Mouse (Mus musculus) CD4-positive, CD25-positive, alpha-beta regulatory T cell, adult 9 weeks (primary cell): ENCODE data around the gene Vps29. TPM values are rescaled to one million over a fixed set of nuclear protein-coding genes. Genes with fewer than 3 reads are reported as not detected.

Source experiments
- polyA plus RNA-seq: library from polyadenylated mRNA; unstranded; fragments of 100-300 nt; shearing (Covaris generic); gene quantifications from one replicate; pipeline ENCODE4 v1.2.1, GENCODE M21; 2017

Gene Vps29
- polyA plus RNA-seq: 158 TPM

DNA sequence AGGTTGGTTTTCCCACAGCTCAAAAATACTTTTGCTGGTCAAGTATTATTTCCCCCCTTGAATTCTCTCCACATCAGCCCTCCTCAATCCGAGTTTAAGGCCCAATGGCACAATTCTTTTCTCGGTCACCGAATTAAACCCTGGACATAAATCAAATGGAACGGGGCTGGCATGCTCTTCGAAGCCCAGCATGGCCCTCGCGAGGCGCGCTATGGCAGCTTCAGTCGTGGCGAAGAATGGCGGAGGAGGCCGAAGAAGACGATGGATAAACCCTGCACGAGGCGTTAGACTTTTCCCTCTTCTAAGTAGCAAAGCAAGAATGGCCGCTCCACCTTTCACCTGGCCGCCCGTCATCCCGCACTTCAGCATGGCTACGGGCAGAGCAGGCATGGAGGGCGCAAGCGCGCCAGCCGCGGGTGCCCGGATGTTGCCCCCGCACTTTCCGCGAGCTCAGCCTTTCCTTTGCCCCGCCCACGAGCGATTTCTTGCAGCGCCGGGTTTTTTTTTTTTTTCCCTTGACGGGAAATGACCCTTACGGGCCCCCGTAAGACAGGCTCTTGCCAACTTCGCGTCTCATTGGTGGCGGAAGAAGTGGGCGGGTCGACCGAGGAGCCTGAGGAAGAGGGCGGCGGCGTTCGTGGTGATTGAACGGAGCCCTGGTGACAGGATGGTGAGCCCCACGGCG, at the start of gene Vps29, which contains the start of gene Rad9b:
Vps29 (plus strand) TSS at position 563 of the 685 bp plus-strand sequence.
Rad9b (minus strand) TSS at position 427 of the 685 bp plus-strand sequence.

DNA sequence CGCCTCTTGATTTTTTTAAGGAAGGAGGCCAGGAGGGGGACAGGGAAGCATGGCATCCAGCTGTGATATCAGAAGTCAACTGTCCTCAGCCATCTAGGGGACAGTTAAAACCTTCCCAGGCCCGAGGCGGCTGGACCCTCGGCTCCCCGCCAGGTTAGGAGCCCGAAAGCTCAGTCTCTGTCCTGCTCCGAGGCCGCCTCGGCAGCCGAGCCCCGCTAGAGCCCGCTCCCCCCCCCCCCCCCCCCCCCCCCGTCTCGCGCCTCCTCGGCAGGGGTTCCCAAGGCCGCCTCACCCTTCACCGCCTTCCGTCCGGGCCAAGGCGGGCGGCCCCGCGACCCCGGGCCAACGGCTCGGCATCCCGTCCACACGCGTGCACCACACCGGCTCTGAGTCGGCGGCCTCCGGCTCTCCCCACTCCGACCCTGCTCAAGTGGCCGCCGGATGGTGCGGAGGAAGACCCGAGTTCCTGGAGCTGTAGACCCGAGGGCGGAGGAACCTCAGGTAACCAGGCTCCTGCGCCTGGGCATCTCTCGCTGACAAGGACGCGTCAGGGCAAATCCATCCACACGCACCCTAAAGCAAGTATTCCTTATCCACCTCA, 17.5 kb downstream of the Vps29 start, which contains the start of gene Gpn3:
Gpn3 (plus strand) TSS at position 286 of the 601 bp plus-strand sequence.

DNA sequence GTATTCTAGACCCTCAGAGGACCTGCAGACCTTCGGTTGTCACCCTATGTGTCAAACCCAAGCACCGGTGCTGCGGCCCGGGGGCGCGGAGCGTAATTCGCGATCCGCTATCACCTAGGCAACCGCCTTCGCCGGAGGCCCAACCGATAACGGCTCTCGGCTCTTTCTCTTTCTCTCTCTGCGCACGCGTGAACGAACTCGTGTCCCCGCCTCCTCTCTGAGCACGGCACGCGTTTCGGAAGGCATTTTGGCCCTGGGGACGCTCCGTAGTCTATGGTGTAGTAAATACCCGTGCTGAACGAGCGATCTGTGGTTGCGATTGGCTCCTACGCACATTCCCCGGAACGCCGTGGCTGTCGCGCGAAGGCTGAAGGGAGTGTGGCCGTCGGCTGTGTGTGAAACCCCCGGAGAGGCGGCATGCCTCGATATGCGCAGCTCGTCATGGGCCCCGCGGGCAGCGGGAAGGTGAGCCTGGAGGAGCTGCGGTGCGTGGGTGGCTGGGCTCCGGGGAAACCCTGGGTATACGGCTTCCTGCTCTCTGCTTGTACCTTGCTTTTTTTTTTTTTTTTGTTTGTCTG, 18.1 kb downstream of the Vps29 start, which contains the start of gene Fam216a:
Fam216a (minus strand) TSS at position 173 of the 578 bp plus-strand sequence.

DNA sequence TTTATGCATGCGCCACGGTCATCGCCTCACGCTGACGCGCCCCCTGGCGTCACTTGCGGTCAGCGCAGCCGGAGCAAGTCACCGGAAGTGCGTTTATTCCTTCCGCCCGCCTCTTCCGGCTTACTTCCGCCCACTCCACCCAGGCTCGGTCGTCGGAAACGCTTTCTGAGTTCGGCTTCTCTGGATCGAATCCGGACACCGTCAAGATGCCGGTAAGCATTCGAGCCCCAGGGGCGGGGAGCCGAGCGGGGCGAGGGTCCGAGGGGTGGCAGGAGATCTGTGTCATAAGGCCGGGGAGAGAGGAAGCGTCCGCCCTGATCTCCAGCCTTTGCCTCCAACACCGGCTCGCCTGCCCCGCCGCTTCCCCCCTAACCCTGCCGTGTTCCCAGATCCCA, 37.6 kb downstream of the Vps29 start, which contains the start of gene Arpc3:
Arpc3 (plus strand) TSS at position 93 of the 395 bp plus-strand sequence.

Other genes starting within 250 kb of the Vps29 start
- 0.67 TPM for gene Ccdc63, start 213.5 kb upstream of the Vps29 start, polyA plus RNA-seq
- 51.6 TPM for gene Ppp1cc, start 196.1 kb upstream of the Vps29 start, polyA plus RNA-seq
- gene Hvcn1, start 147.6 kb upstream of the Vps29 start, polyA plus RNA-seq: 125 TPM
- 2.4 TPM for gene Tctn1, start 89.9 kb upstream of the Vps29 start, polyA plus RNA-seq
- 14.5 TPM for gene Pptc7, start 70.0 kb upstream of the Vps29 start, polyA plus RNA-seq
- 11.2 TPM for gene Rad9b, start 136 bp upstream of the Vps29 start, polyA plus RNA-seq
- 77.2 TPM for gene Gpn3, start 17.5 kb downstream of the Vps29 start, polyA plus RNA-seq
- gene Fam216a, start 18.0 kb downstream of the Vps29 start, polyA plus RNA-seq: 12.7 TPM
- 568 TPM for gene Arpc3, start 37.5 kb downstream of the Vps29 start, polyA plus RNA-seq
- gene Anapc7, start 67.3 kb downstream of the Vps29 start, polyA plus RNA-seq: 40.0 TPM
- 7.2 TPM for gene Atp2a2, start 147.9 kb downstream of the Vps29 start, polyA plus RNA-seq